8 mouse cellular contexts compared by ENCODE assay signal in the genomic region with DNA sequence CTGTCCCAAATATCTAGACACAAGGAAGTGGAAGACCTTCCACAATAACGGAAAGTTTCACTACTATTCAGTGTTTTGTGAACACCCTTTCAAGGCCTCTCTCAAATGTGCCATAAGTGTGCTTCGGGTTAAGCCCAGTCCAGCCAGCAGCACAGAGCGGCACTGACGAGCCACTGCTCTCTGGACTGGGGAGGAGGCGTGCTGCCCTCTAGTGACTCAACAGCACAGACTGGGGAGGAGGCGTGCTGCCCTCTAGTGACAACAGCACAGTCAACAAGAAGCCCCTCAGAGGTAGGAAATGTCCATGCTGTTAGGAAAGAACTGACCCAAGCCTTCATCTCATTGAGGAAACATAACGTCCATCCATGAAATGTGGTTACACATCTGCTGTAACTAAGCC. TPM values are rescaled to one million over a fixed set of nuclear protein-coding genes. Genes with fewer than 3 reads are reported as not detected.
DNase-seq lines count a peak whose midpoint lies in the region; ATAC-seq lines count a peak whose summit lies in the region.

No protein-coding gene starts in this region.

- H3K4me2 ChIP-seq in hindbrain, embryonic 14.5 days (replicated peaks): no peak overlapping the region

- H3K36me3 ChIP-seq in hindbrain, embryonic 14.5 days (replicated peaks; ENCODE audit: control insufficient read depth, insufficient read depth): peaks cover 30% of the 10 kb centered on the region

- no peak overlapping the region for H3K27ac ChIP-seq in hindbrain, embryonic 14.5 days

- no peak overlapping the region for H3K9ac ChIP-seq in hindbrain, embryonic 14.5 days

- peak; percentile 69; the same call in 1 of the 2 replicates for ATAC-seq in hindbrain, embryonic 14.5 days (ENCODE audit: low FRiP score)

- no peak overlapping the region for H3K4me3 ChIP-seq in hindbrain, embryonic 14.5 days (replicated peaks; ENCODE audit: low read length)

- 12% methylated on average over 7 of the region's 7 CpGs for WGBS in hindbrain, embryonic 14.5 days

- no peaks in the 10 kb centered on the region for H3K9me3 ChIP-seq in hindbrain, embryonic 14.5 days (ENCODE audit: control insufficient read depth, low read length)

- peak; percentile 70 for DNase-seq in T-cell, adult 2 months (ENCODE audit: low spot score)
- DNase-seq in cerebellum, postnatal 25 days: peak; percentile 66 to 81
- peak; percentile 41 to 64 for DNase-seq in frontal cortex, postnatal 36 days (ENCODE audit: low spot score in 2 of 2)
- peak; percentile 72 for DNase-seq in hindbrain, embryonic 14.5 days (ENCODE audit: low spot score)
- DNase-seq in layer of hippocampus, postnatal 25 days (ENCODE audit: extremely low spot score in 1 of 2, low spot score in 1 of 2): peak; percentile 28 to 64
- peak; percentile 90 for DNase-seq in lung, postnatal 14 days
- peak; percentile 87 for DNase-seq in retina, embryonic 14.5 days (ENCODE audit: low spot score)
- peak; percentile 74 to 75 for DNase-seq in thymus, postnatal 36 days

- no peaks in the 10 kb centered on the region for H3K27me3 ChIP-seq in hindbrain, embryonic 14.5 days (ENCODE audit: control insufficient read depth, insufficient read depth, low read length)

- no peaks in the 10 kb centered on the region for H3K4me1 ChIP-seq in hindbrain, embryonic 14.5 days (replicated peaks; ENCODE audit: control insufficient read depth, insufficient read depth, low read length)

RNA-seq across cellular contexts. Expression of gene Miga1, which starts 24.6 kb away (rescaled TPM):
- polyA plus RNA-seq in hindbrain, embryonic 14.5 days (2014; fragmentation: Nextera tagmentation; extraction: Ambion mirVana): 18.9 and 20.1 TPM in 2 replicates
- total RNA-seq in layer of hippocampus, postnatal 25 days (2021): 10 to 100 TPM; 72.0 to 79.1 TPM

RNA-seq across cellular contexts. Expression of gene Usp33, which starts 30.7 kb away (rescaled TPM):
- polyA plus RNA-seq in hindbrain, embryonic 14.5 days (2014; fragmentation: Nextera tagmentation; extraction: Ambion mirVana): 108 and 113 TPM in 2 replicates
- 100 to 1,000 TPM; 116 to 123 TPM for total RNA-seq in layer of hippocampus, postnatal 25 days (2021)

RNA-seq across cellular contexts. Expression of gene Nexn, which starts 49.5 kb away (rescaled TPM):
- 0.33 and 1.8 TPM in 2 replicates for polyA plus RNA-seq in hindbrain, embryonic 14.5 days (2014; fragmentation: Nextera tagmentation; extraction: Ambion mirVana)
- total RNA-seq in layer of hippocampus, postnatal 25 days (2021): 1 to 10 TPM; 1.2 to 1.4 TPM
